Mouse (Mus musculus): ENCODE measurements around the gene Chrna5.
"Not testable (repeated sequence)": the region's sequence is repeated elsewhere in the genome, so short reads cannot be mapped to it uniquely, and the experiment has no call there.

Chrna5 gene

DNA sequence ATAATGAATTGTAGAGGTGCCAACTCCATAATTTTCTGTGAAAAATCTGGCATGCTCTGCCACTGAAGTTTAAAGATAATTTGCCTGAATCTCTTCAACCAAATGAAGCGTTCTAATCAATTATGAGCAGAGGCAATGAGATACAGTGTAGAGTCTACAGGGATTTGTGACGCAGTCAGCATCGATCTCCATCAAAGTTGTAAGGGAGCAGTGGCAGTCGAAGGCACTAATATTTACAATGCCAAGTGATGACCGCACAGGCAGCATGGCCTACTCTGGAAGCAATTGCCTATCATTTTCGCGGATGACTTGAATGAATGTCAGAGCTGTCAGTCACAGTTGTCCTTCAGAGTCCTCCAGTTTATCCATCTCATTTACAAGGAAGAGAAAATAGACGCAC lies at the start of gene Chrna5:
Gene Chrna5, plus strand, starts transcription at position 207 of the 400 bp plus-strand sequence.
- DNase-seq (ENCODE audit: extremely low spot score) = no peak

DNA sequence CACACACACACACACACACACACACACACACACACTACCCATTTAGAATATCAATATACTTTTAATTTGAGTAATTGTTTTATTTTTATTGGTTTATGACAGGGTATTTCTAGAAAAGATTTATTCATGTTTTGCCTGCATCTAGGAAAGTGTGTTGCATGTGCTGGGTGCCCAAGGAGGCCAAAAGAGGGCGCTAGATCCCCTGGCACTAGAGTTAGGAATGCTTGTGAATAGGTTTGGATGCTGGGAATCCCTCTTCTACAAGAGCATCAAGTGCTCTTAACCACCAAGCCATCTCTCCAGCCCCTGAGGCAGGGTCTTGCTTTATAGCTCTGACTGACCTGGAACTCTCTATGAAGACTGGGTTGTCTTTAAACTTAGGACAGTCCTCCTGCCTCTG lies 48.9 kb upstream of the Chrna5 start:
- DNase-seq (ENCODE audit: extremely low spot score) = no peak

DNA sequence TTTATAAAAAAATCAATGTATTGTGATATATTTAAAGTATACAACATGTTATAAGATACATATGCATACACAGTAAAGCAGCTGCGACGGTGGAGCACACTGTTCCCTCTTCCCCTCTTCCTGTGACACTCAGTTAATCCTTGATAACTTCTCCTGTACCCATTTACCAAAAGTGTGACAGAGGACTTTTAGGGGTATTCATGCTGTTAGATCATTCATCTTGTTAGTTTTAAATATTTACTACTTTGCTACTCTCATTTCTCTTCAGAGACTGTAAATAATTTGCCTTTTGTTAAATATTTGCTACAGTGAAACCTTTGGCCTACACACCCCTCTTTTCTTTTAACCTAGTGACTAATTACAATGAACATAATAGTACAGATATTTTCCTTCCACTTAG lies 48.3 kb upstream of the Chrna5 start:
- DNase-seq (ENCODE audit: extremely low spot score) = no peak

GRCm38 (mm10) chr9:54942071-54942470 lies 38.6 kb upstream of the Chrna5 start:
- no peak for DNase-seq (ENCODE audit: extremely low spot score)

GRCm38 (mm10) chr9:54944467-54944866 lies 36.2 kb upstream of the Chrna5 start:
- no peak for DNase-seq (ENCODE audit: extremely low spot score)

DNA sequence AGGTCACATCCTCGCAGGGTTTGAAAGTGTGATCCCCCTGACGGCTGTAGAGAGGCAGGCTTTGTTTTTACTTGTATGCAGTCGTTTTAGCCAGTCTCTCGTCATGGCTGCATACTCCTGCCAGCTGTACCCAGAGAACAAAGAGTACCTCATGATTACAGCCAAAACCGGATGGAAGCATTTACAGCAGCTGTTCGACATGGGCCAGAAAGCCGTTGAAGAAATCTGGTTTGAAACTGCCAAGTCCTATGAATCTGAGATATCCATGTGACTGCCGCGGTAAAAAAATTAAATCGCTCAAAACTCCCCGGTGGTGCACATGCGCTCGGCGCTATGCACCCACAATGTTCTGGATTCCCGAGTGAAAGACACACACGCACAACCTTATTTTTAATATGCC lies 34.4 kb upstream of the Chrna5 start:
- no peak for DNase-seq (ENCODE audit: extremely low spot score)

DNA sequence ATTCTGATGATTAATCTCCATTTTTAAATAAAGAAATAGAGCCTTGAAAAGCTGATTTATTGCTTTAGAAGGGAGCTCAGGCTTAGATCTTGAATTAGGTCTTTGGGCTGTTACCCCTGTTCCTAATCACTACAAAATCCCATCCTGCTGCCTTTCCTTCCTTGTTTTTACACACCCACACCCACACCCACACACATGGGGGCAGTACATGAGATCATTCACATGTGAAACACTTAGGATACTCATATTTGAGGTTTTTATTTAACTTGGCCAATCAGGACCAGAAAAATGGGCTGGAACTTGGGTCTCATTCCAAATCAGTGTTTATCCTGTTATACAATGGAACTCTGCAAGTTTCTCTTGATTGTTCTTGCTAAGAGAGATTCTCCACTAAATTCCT lies 31.2 kb upstream of the Chrna5 start:
- DNase-seq (ENCODE audit: extremely low spot score) = no peak

- not testable (repeated sequence) for DNase-seq (ENCODE audit: extremely low spot score)
These were observed 30.5 kb upstream of the Chrna5 start for GRCm38 (mm10) chr9:54950162-54950561.

DNA sequence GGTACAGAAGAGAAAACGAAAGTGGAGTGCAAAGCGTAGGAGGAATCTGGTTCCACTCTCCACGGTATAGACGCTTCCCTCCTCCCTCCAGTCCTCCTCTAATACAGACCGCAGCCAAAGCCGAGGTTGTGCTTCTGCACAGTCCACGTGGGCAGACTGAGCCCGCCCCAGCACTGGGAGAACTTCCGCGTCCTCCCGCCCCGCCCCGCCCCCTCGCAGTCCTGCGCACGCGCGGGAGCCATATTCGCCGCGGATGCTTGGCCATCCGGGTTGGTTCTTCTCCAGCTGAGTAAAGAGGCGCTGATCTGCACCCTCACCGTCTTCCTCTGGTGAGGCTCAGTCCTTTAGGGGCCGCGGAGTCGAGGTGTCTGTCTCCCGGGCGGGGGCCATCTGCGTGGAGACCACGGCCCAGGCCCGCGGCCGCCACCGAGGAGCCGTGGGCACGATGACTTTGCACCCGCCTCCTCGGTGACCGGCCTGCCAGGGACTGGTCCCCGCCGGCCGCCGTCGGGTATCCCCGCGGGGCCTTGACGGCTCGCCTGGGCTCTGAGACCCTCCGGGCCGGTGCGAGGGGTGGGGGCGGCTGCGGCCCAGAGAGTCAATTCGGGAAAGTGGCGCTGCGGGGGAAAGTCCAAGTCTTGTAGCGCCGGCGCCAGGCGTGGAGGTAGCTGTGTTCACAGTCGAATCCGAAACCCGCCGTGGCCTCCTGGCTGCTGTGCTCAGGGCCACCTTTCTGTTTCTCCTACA lies 29.9 kb upstream of the Chrna5 start, which contains the start of the genes Psma4 and AY074887:
Gene Psma4, plus strand, starts transcription at position 216 of the 747 bp plus-strand sequence.
Gene AY074887, minus strand, starts transcription at position 424 of the 747 bp plus-strand sequence.
- peak; percentile 96 for DNase-seq (ENCODE audit: extremely low spot score)

DNA sequence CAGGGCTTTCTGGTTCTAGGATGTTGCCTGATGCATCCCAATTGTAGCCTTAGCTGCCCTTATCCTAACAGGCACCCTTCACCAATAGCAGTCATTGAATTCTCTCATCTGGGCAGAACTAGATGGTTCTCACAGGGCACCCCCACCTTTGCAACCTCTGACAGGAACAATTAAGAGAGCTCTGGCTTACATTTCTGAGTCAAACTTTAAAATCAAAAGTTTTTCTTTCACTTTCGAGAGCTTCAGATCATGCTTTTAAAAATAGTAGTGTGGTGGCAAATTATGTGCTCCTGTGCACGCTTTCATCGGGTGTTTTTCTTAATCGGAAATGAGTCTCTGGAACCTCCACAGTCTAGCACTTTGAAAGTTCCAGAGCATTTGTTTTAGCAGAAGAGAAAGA lies 19.6 kb upstream of the Chrna5 start:
- DNase-seq (ENCODE audit: extremely low spot score) = no peak

- DNase-seq (ENCODE audit: extremely low spot score) = no peak
These were observed 17.0 kb upstream of the Chrna5 start for GRCm38 (mm10) chr9:54963669-54964068.

GRCm38 (mm10) chr9:54969972-54970637 lies 10.6 kb upstream of the Chrna5 start:
- no peak for DNase-seq (ENCODE audit: extremely low spot score)

GRCm38 (mm10) chr9:54981291-54982191 lies 861 bp downstream of the Chrna5 start:
- DNase-seq (ENCODE audit: extremely low spot score) = peak; percentile 82

DNA sequence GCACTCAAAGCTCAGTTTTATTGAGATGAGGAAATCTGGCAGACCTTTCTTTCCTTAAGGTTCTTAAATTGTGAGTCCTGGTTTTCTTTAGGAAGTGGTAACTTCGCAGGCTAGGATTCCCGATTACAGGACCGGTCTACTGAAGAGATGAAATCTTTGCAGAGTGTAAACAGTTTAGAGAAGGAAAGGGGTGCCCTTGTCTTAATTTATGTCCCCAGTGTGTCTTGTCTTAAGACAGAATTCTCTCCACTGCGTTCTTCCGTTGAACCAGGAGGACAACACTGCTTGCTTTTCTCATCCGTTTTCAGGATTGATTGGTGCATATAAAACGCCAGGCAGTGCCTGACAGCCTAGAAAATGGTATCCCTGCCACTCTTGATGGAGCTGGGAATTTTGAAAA lies 1.7 kb downstream of the Chrna5 start:
- peak; percentile 27 for DNase-seq (ENCODE audit: extremely low spot score)

DNA sequence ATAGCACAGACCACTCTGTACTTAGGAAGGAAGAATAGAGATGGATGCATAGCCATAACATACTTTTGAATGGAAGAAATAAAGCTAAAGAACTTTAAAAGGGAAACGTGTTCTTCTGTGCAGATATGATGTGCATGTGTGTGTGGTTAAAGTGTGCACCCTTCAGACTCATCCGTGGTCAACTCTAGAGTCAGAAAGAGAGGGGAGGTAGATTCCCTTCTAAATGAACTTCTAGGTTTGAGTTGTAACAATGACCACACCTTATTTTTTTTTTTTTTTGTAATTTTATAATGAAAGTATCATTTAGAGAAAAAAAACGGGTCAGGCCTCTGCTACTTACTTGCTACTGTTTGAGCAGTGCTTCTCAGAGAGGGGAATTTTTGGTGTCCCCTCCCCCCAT lies 9.7 kb downstream of the Chrna5 start:
- DNase-seq (ENCODE audit: extremely low spot score) = no peak

DNA sequence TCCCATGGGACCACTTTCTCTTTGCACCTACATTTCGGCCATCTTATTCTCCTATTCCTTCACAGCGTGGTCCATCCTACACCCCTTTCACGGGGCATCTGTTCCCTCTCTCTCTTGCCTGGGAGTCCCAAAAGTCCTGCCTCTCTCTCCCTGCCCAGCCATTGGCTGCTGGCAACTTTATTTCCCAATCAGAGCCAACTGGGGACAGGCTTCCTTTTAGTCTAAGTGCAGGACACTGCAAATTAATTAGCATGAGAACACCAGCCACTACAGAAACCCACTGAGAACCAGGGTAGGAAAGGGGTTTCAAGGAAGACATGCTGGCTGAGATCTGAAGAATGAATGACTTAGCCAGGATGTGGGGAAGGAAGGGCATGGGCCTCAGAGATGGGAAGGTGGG lies 13.7 kb downstream of the Chrna5 start:
- no peak for DNase-seq (ENCODE audit: extremely low spot score)

DNA sequence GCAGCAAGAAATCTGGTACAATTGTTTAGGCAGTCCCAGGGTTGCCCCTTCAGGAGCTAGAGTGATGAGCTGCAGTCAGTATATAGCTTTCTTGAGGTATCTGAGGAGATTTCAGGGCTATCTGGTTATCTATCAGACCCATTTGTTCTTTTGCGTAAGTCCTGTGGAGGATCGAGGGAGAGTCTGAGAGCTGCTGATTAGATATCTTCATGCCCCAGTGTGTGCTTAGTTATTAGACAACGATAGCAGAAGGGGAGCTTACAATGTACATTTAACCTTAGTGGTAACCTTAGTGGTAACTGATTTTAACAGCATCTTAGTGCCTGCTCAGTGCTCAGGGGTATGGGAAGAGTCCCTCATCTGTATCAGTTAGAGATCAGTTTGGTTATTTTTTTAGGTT lies 15.0 kb downstream of the Chrna5 start:
- no peak for DNase-seq (ENCODE audit: extremely low spot score)

DNA sequence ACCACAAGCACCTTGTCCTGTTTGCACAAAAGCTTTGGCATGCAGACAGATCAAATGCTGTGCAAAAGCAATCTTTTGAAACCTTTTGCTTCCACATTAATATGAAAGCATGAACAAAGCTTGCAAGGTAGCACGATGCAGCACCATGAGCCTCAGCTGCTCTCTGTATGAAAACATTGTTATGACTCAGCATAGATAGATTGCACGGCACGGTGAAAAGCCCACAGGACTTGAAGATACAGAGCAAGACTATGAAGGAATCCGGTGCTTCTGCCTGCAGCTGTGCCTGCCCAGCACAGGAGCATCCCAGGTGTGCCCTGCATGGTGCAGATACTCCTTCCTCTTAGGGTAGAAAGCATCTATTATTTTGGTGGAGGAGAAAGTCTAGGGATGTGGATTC lies 22.9 kb downstream of the Chrna5 start:
- DNase-seq (ENCODE audit: extremely low spot score) = no peak

DNA sequence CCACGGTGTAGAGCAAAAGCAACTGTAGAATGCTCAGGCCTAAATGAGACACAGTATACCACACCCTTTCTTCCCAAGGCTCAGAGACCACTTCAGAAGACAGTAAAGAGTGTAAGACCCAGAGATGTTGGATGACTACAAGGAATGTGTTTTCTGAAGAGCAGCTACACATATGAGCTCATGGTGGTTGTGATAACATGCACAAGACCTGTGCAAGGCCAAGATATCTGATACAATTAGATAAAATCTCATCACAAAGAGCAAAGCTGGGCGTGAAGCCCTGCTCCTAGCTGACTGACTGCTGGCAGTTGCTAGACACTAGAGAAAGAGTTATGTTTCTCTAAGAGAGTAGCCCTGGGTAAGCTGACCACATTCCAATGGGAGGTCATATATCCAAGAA lies 29.0 kb downstream of the Chrna5 start:
- no peak for DNase-seq (ENCODE audit: extremely low spot score)

- DNase-seq (ENCODE audit: extremely low spot score) = no peak
These were observed 30.1 kb downstream of the Chrna5 start for GRCm38 (mm10) chr9:55010588-55011350.

DNA sequence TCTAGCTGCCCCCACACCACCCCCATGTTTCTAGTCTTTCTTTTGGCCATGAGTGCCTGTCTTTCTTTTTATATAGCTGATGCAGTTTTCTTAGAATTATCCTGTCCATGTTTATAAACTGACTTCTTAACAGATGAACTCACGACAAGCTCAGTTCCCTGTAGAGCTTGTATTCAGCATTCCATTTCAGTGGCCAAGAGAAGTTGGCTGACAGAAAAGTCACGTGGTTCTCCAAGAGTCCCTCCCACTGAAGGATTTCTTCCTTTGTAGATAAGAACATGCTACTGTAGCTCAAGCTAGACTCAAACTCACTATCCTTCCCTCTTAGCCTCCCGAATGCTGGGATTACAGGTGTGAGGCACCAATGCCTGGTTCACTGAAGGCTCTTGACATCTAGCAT lies 36.2 kb downstream of the Chrna5 start:
- no peak for DNase-seq (ENCODE audit: extremely low spot score)

DNA sequence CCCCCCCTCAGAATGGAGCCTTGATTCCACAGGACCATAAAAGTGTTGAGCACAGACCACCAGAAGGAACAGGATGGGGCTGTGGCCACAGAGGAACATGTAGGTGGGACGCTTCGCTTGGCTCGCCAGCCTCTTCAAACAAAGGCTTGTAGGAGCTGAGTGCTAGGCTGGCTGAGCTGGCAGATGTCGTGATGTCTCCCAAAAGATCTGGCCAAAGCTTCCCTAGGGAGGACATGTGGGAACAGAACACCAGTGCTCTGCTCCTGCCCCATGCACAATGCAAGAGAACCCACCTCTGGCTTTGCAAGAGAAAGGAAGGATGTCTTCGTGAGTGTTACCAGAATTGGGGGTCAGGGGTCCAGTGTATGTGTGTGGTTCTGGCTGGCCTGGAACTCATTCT lies 42.6 kb downstream of the Chrna5 start:
- no peak for DNase-seq (ENCODE audit: extremely low spot score)

Measured in embryo, embryonic 9.5 days (tissue).